Mouse (Mus musculus) liver, postnatal 0 days (tissue): ENCODE data around the gene Dact3. TPM values are rescaled to one million over a fixed set of nuclear protein-coding genes. Genes with fewer than 3 reads are reported as not detected.

Source experiments
- ATAC-seq: fragments of 200-750 bp; cut with Nextera tagmentation; 2 replicates; pipeline ENCODE4 v1.8.0; 2017; ENCODE audit warnings: mild to moderate bottlenecking, moderate library complexity
- DNase-seq: peaks from one replicate; pipeline ENCODE4 v3.0.0-alpha.2; 2016
- H3K27ac ChIP-seq: fragments of 300-500 bp; sonication (generic); 2 replicates; pipeline ENCODE4 v1.5.1; 2014; ENCODE audit warnings: antibody characterized with exemption, moderate library complexity, mild to moderate bottlenecking, low read depth
- H3K27me3 ChIP-seq: fragments of 300-500 bp; sonication (generic); 2 replicates; pipeline ENCODE4 v1.6.1; 2014; ENCODE audit warnings: low read length, control low read depth, mixed read lengths; ENCODE audit not compliant: insufficient read depth
- H3K36me3 ChIP-seq: fragments of 300-500 bp; sonication (generic); replicated peaks from 2 replicates; pipeline ENCODE4 v1.6.1; 2014; ENCODE audit warnings: mild to moderate bottlenecking, control low read depth, low read length, moderate library complexity, mixed read lengths; ENCODE audit not compliant: insufficient read depth
- H3K4me1 ChIP-seq: fragments of 300-500 bp; sonication (generic); 2 replicates; pipeline ENCODE4 v1.6.1; 2014; ENCODE audit warnings: antibody characterized with exemption, mild to moderate bottlenecking, control low read depth; ENCODE audit not compliant: insufficient read depth
- H3K4me2 ChIP-seq: fragments of 300-500 bp; sonication (generic); 2 replicates; pipeline ENCODE4 v1.6.1; 2014; ENCODE audit warnings: low read depth, mild to moderate bottlenecking, low read length, moderate library complexity, mixed read lengths
- H3K4me3 ChIP-seq: fragments of 300-500 bp; sonication (generic); 2 replicates; pipeline ENCODE4 v1.5.1; 2014; ENCODE audit warnings: low read depth, low read length
- H3K9ac ChIP-seq: fragments of 300-500 bp; sonication (generic); replicated peaks from 2 replicates; pipeline ENCODE4 v1.6.1; 2014; ENCODE audit warnings: mild to moderate bottlenecking, moderate library complexity
- H3K9me3 ChIP-seq: fragments of 300-500 bp; sonication (generic); 2 replicates; pipeline ENCODE4 v1.6.1; 2016; ENCODE audit warnings: mild to moderate bottlenecking, control low read depth, low read length, mixed read lengths
- CTCF ChIP-seq: sonication (generic); IDR thresholded peaks from 2 replicates; pipeline ENCODE4 v1.5.1; 2016; ENCODE audit warnings: antibody characterized with exemption, low read depth
- EP300 ChIP-seq: IDR thresholded peaks from 2 replicates; pipeline ENCODE4 v1.6.1; 2016; ENCODE audit warnings: antibody characterized with exemption, low read depth, mild to moderate bottlenecking
- WGBS: fragments of 180-500 bp; shearing (Covaris S2); extraction: QIAGEN DNeasy Blood & Tissue Kit; methylation state at CpG from one replicate; pipeline ENCODE4 v1.1.7; 2014; ENCODE audit not compliant: insufficient replicate concordance; 5-methylcytosine and 5-hydroxymethylcytosine counted together
- polyA plus RNA-seq: library from polyadenylated mRNA; unstranded; fragments of >200 nt; fragmentation: Nextera tagmentation; extraction: Ambion mirVana; gene quantifications from 2 replicates; pipeline ENCODE4 v1.2.1, GENCODE M21; 2015

Dact3 gene
- polyA plus RNA-seq, 1 experiment from 2014 or later: 0.09 TPM

DNA sequence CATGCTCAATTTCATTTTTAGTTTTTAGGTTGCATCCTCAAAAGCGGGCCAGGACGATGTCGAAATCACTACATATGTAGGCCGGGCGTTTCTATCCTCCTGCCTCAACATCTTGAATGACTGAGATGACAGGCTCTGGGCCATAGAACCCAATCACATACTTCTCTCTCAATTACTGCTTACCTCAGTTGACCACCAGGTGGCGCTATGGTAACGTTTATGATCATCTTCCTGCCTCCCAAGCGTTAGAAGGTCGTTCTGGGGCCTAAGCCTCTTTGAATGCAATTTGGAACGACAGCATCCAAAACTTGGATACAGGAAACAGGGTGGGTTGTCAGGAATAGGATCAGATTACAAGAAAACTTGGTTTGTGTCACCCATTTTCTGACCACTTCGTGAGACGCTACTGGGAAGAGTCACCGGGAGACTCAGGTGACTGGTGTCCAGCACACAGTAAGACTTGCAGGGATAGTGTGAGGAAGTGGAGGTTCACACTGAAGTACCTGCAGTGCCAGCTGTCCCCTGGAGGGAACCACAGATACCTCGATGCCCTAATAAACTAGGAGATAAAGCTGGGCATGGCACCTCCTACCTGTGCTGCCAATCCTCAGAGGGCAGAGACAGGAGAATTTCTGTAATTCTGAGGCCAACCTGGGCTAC lies 57.0 kb downstream of the Dact3 start:
- Histone ChIP-seq H3K36me3 (no peaks in the 10 kb centered on the region), H3K4me3 (no peak overlapping the region), H3K9ac (no peak overlapping the region), H3K9me3 (no peaks in the 10 kb centered on the region), H3K27ac (no peak overlapping the region), H3K4me2 (no peak overlapping the region), H3K4me1 (no peaks in the 10 kb centered on the region), H3K27me3 (no peaks in the 10 kb centered on the region)
- peak; percentile 84 for DNase-seq
- WGBS: 21% methylated on average over 14 of the region's 14 CpGs
- ATAC-seq: peak; percentile 74
- TF ChIP-seq CTCF (peak; percentile 95), EP300 (no peak)

DNA sequence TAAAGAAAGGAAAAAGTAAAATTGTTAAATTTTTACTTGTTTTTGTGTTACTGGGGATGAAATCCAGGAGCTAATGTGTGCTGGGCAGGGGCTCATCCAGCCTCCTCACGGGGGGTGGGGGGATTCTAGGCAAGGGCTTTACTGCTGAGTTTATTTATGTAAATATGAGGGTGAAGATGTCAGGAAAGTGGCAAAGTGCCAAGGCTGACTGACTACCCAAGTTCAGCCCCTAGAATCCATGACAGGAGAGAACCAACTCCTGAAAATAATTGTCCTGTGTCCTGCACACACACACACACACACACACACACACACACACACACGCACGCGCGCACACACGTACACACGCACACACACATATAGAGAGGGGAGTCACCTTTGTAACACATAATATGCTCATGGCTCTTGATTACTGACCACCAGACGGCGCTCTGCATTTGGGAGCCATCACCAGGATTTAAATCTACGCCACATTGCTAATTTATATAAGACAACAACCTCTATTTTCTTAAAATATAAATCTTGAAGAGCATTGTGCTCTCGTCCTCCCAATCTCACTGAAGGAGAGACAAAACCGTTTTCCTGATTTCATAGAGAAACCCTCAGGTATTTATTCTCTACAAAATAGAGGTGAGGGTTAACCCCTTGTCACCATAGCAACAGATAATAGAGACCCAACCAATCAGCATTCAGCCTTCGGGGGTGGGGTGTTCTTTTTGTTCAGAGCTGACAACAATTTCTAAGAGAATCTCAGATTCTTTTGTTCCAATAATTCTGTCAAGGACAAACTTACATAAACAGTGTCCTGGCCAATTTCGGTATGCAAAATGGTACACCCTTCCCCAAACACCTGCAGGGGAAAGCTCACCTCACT lies 57.8 kb downstream of the Dact3 start:
- no peaks in the 10 kb centered on the region for H3K4me1 ChIP-seq
- no peaks in the 10 kb centered on the region for H3K27me3 ChIP-seq
- 41% methylated on average over 14 of the region's 14 CpGs for WGBS
- no peak overlapping the region for H3K27ac ChIP-seq
- ATAC-seq (peak; percentile 55), DNase-seq (peak; percentile 59)
- no peak overlapping the region for H3K9ac ChIP-seq
- H3K36me3 ChIP-seq: no peaks in the 10 kb centered on the region
- TF ChIP-seq EP300 (no peak), CTCF (peak; percentile 78)
- no peak overlapping the region for H3K4me2 ChIP-seq
- H3K9me3 ChIP-seq: no peaks in the 10 kb centered on the region
- no peak overlapping the region for H3K4me3 ChIP-seq

Other genes with a start within 250 kb of the Dact3 start
- gene Ceacam15, start 199.6 kb upstream of the Dact3 start, polyA plus RNA-seq: not detected in 2 replicates
- gene Ceacam9, start 153.4 kb upstream of the Dact3 start, polyA plus RNA-seq: not detected in 2 replicates
- 151 and 153 TPM in 2 replicates for gene Ap2s1, start 136.9 kb upstream of the Dact3 start, polyA plus RNA-seq
- gene Slc1a5, start 94.0 kb upstream of the Dact3 start, polyA plus RNA-seq: 43.9 and 44.8 TPM in 2 replicates
- gene Strn4, start 59.4 kb upstream of the Dact3 start, polyA plus RNA-seq: 15.9 and 18.4 TPM in 2 replicates
- gene Fkrp, start 58.6 kb upstream of the Dact3 start, polyA plus RNA-seq: 7.4 and 8.7 TPM in 2 replicates
- gene Prkd2, start 32.4 kb upstream of the Dact3 start, polyA plus RNA-seq: 4.3 and 5.0 TPM in 2 replicates
- gene Gng8, start 16.5 kb downstream of the Dact3 start, polyA plus RNA-seq: 0.15 and 0.20 TPM in 2 replicates
- 1.1 and 1.7 TPM in 2 replicates for gene Ptgir, start 31.2 kb downstream of the Dact3 start, polyA plus RNA-seq
- gene Calm3, start 48.8 kb downstream of the Dact3 start, polyA plus RNA-seq: 58.8 and 60.3 TPM in 2 replicates
- gene Pnmal2, start 69.4 kb downstream of the Dact3 start, polyA plus RNA-seq: 0.06 and 0.09 TPM in 2 replicates
- 0.02 and 0.04 TPM in 2 replicates for gene Pnmal1, start 84.4 kb downstream of the Dact3 start, polyA plus RNA-seq
- not detected in 2 replicates for gene Gm42372, start 107.8 kb downstream of the Dact3 start, polyA plus RNA-seq
- gene Ccdc8, start 117.4 kb downstream of the Dact3 start, polyA plus RNA-seq: 1.1 and 1.3 TPM in 2 replicates
- gene Ppp5c, start 152.6 kb downstream of the Dact3 start, polyA plus RNA-seq: 26.9 and 32.1 TPM in 2 replicates
- gene Hif3a, start 187.1 kb downstream of the Dact3 start, polyA plus RNA-seq: 2.6 and 3.9 TPM in 2 replicates
- gene Psg16, start 198.7 kb downstream of the Dact3 start, polyA plus RNA-seq: 0.54 and 0.69 TPM in 2 replicates